Mouse (Mus musculus): ENCODE measurements around the gene Pfdn4.

DNA sequence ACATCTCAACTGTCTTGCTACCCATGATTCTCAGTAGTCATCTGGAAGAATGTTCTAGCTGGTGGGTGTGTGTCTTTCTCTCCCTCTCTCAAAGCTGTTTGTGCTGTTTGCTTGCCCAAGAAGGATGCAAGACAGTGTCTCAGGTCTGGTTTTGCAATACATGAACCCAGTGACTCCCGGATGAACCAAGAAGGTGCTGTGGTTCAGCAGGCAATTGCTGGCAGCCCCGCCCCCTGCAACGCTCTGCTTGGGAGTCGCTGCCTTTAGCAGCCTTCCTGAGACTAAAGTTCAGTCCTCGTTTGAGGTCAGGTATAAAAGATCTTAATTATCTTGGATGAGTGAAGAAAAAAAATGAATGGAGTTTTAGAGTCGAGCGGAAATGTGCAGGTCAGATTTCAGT lies 34.6 kb upstream of the Pfdn4 start:
- TF ChIP-seq CTCF (IDR thresholded peaks at IDR 0.05; ENCODE audit: insufficient read depth, low read depth, low read length) (no peak), POLR2A (IDR thresholded peaks at IDR 0.05; ENCODE audit: insufficient read depth, low read depth, low read length) (no peak)

Measured in olfactory bulb, adult 2 months (tissue).